Mouse (Mus musculus): ENCODE data around the gene Prmt1.
"Not testable (repeated sequence)": the region's sequence is repeated elsewhere in the genome, so short reads cannot be mapped to it uniquely, and the experiment has no call there.

Prmt1 gene

DNA sequence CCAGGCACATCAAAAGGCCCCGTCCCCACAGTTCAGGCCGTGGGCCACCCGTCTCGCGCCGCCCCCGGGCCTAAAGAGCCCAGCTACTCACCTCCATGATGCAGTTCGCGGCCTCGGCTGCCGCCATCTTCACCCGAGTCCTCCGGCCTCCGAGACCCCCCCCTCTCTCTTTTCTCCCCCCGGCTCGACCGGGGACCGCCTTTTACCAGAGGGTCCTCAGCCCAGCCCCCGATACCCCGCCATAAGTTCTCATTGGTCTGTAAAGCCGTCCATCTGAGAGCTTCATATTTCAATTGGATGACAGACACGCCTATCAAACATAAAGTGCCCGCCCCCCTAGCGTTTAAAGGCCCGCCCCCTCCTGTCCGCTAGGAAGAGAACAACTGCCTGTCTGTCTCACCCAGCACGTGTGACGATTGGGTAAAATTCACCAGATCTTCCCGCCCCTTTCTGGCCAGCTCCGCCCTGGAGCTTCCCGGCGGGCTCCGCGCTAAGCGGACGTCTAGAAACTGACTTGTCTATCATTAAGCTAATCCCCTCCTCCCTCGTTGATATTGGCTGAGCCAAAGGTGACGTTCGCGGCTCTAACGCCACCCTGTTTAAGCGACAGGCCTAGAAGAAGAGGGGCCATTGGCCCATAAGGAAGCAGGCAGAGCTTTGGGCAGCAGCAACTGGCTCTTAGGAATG is at the start of gene Prmt1:
Gene Prmt1, minus strand, starts transcription at position 377 of the 687 bp plus-strand sequence.
- DNase-seq = peak; percentile 99

DNA sequence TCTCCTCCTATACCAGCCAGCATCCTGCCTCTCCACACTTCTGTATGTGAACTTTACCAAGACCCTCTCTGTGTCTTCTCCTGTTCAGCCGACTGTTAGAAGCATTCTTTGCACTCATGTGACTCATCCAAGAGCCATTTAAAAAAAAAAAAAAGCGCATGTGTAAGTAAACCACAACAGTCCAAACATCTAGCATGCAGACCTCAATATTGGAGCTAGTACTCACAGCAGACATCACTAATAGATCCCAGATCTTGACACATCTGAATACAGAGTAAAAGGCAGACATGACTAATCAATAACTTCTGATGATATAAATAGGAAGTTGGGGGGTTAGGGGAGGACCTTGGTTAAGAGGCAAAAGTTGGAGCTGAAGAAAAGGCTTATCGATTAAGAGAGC is 49.3 kb upstream of the Prmt1 start:
- DNase-seq = no peak

DNA sequence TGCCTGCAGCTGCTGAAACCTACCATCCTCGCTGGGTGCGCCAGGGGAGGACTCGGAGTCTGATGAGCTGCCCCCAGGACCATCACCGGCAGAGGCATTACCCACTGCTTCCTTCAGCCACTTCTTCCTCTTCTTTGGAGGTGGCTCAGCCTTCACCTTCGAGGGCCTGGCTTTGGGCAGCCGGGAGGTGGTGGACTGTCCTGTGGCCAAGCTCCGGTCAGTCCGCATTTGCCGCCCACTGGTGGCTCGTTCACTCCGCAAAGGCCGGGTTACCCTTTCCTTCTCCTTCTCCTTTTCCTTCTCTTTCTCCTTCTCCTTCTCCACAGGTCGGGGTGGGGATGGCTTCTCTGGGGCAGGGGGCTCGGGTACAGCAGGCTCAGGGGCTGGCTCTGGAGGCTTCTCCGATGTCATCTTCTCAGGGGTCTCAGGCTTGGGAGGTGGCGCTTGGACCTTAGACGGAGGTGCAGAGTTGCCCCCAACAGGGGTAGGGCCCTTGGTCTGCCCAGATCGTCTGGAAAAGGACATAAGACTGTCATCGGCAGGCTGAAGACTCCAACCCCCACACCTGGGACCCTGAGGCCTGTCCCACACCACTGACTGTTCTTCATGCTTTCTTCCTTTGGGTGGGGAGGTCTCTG is 47.5 kb upstream of the Prmt1 start:
- no peak for DNase-seq

DNA sequence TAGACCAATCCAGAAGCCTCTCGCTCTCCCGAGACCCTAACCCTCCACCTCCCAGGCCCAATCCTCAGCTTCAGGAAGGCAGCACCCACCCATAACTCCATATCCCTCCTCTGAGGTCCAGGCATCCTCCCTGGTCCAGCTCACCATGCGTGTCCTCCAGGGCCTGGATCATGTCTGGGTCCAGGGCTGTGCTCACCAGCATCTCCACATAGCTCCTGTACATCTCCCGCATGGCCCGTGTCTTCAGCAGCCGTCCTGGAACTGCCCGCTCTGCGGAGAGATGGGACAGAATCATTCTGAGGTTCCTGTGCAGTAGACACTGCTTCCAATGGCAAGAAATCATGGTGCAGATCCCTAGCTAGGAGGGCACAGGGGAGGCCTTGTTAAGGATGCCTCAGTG is 44.5 kb upstream of the Prmt1 start:
- no peak for DNase-seq

DNA sequence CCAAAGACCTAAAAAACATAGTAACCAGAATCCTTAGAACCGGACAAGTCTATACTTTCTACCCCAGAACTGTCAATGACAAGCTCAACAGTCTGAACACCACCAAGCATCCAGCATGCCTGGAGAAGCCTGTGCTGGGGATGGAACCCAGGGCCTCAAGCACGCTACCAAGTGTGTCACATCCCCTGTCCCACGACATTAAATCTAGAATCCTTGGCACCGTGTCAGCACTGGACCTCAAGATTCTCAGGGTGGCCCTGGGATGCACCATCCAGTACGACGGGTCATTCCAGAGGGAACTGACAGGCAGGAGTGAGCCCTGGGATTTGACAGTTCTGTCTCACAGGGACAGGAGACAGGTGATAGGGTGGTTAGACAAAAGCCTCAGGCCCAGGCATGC is 43.6 kb upstream of the Prmt1 start:
- no peak for DNase-seq

DNA sequence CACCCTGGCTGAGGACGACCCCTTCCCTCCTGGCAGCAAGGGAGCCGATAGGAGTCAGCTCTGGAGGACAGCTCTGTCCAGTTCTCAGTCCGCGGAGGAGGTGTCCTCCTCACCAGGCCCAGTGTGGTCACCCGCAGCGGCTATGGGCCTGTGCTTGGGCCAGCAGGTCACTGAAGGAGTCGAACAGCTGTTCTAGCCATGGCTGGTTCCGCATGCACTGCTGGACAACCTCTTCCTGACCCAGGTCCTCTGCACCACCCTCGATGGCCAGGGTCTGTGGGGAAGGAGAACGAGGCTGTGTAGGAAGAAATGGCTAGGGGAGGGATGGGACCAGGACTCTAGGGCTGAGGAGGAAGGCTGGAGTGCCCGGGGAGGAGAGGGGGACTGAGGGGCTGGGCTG is 42.0 kb upstream of the Prmt1 start:
- no peak for DNase-seq

DNA sequence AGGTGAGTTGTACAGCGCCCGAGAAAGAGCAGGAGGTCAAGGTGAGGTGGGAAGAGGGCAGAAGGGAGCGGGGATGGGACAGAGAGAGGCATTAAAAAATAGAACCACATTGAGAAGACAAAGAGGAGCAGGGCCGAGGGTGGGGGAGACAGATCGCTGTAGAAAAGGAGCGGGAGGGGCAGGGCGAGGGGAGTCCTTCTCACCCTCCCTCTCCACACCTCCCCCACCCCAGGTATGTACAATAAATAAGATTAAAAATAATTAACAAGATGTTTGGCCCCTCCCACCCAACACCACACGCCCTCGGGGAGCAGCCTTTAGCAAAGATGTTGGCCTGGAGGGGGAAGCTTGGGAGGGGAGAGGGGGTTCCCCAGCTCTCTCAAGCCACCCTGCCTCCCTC is 41.4 kb upstream of the Prmt1 start:
- no peak for DNase-seq

DNA sequence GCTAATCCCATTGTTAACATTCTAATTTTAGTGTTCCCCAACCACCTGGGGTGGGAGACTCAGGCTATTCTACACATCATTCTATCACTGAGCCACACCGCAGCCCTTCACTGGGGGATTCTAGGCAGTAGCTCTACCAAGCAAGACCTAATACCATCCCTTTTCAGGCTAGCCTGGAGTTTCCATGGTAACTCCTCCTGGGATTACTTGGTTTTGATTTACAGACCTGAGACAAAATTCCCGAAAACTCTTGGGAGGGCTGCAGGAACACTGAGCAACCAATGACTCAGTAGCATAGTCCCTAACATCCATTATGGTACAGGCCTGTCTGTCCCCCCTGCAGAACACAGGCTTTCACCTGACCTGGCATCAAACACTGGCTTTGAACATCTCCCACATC is 39.9 kb upstream of the Prmt1 start:
- no peak for DNase-seq

DNA sequence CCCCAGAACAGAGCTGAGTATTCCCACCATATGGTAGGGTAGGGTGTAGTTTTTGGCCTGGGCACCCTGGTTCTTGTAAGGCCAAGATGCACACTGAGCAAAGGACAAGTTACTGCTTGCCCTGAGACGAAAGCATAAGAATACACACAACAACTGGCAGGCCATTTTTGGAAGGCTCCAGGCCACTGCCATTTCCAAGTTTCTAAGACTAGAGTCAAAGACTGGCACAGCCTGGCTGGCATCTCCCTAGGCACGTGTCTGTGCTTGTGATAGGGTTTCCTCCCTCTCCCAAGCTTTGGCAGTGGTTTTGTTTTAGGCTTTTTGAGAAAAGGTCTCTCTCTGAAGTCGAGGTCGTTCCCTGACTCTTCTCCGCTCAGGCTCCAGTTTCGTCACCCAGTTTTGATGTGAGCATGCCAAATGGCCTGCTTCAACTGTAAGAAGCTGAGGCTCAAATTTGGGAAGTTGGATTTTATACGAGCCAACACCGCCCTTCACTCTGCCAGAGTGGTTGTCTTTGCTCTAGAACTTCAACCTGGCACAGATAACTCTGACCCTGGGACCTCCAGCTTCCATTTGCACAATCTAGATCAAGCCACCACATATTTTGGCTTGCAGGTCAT is 39.3 kb upstream of the Prmt1 start:
- no peak for DNase-seq

DNA sequence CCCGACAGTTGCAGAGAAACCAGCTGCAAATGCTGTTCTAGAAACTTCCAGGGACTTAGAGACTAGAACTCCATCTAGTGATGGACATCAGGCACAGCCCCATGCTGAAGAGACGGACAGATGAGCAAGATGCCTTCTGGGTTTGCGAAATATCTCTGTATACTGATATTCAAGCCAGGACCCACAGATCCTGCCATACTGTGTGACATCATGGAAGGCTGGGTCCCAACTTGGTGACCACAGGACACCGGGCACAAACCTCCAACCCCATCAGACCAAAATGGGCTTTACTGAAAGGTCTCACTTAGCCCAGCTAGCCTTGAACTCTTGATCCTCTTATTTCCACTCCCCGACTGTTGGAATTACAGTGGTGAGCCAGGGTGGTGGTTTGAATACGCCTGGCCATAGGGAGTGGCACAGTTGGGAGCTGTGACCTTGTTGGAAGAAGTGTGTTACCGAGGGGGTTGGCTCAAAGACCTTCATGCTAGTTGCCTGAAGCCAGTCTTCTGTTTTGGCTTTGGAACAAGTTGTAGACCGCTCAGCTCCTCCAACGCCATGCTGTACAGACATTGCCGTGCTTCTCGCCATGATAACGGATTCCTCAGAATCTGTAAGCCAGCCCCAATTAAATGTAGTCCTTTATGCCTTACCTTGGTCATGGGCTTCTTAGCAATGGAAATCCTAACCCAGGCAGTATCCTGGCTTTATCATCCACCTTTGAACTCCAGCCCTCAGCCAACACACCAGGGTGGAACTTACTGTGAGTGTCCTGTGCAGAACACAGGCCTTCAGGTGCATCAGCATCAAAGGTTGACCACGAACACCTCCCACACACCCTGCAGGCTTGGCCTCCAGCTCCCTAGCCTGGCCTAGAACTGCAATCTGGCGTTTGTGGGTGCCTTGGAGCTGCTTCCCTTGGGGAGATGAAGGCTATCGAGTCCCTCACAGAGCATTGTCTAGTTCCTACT is 38.2 kb upstream of the Prmt1 start:
- no peak for DNase-seq

DNA sequence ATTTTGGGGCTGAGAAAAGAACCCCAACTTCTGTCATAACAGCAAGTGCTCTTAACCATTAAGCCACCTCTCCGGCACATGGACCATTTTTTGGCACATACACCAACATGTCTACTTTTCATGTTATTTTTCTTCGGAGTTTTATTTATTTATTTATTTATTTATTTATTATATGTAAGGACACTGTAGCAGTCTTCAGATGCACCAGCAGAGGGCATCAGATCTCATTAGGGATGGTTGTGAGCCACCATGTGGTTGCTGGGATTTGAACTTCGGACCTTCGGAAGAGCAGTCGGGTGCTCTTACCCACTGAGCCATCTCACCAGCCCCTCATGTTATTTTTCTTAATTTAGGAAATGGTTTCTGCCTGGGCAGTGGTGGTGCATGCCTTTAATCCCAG is 37.3 kb upstream of the Prmt1 start:
- not testable (repeated sequence) for DNase-seq

DNA sequence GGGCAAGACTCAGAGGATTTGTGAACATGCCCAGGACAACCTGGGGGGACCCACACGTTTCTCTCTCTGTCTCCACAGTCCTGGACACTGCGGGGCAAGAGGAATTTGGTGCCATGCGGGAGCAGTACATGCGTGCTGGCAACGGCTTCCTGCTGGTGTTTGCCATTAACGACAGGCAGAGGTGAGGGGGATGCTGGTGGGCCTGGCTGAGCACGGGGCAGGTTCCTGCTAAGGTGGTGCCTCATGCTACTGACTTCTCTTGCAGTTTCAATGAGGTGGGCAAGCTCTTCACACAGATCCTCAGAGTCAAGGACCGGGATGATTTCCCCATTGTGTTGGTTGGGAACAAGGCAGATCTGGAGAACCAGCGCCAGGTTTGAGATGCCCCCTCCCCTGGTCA is 33.9 kb upstream of the Prmt1 start:
- DNase-seq = no peak

DNA sequence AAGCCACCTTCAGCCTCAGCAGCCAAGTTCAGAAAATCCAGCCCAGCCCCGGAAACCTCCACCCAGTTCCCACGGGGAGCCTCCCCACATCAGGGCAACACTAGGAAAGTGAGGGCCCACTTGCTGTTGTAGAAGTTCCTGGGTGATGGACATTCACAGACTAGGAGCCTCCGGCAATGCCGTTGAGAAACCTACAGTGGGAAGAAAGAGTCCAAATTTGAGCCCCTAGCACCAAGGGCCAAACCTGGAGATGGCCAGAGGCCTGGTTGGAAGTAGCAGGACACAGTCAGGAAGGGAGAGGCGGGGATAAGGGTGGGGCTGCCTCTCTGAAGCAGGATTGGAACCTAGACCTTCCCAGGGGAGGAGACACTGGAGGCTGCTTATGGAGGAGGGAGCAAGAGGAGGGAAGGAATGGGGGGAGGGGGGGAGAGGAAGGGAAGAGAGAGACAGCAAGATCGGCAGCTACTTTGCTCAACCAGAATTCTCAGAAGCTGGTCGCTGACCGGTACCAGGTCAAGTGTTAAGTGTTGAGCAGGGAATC is 32.7 kb upstream of the Prmt1 start:
- DNase-seq = peak; percentile 76

DNA sequence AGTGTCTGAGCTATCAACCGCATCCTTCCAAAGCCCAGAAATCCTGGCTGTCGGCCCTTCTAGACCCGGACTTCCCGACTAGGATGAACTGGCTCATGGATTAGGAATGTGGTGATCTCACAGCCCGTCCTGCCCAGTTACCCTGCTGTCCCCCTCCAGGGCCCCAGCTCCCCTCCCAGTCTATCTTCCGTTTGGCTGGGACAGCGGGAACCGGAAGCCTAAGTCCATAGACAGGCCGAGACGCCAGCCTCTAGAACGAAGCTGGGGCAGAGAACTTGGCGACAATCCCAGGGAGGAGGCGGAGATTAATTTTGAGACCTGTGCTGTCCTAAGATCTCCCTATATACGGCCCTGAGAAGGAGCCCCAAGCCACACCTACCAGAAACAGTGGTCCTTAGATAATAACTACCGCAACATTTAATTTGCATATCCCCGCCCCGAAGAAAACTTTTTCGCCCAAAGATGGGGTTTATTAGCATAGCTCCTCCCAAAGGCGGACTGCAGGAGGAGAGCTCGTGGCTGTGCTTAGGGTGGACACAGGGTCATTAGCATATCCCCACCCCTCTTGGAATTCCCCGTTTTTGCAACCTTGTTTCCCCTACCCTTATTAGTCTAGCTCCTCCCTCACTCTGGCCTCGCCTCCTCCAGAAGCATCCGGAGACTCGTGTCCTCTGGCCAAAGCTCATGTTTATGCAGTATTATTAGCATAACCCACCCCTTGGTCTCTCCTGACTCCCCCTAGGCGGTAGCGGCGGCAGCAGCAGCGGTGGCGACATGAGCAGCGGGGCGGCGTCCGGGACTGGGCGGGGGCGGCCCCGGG is 31.1 kb upstream of the Prmt1 start, which contains the start of gene Rras:
Gene Rras, plus strand, starts transcription at position 720 of the 820 bp plus-strand sequence.
- peak; percentile 89 for DNase-seq

DNA sequence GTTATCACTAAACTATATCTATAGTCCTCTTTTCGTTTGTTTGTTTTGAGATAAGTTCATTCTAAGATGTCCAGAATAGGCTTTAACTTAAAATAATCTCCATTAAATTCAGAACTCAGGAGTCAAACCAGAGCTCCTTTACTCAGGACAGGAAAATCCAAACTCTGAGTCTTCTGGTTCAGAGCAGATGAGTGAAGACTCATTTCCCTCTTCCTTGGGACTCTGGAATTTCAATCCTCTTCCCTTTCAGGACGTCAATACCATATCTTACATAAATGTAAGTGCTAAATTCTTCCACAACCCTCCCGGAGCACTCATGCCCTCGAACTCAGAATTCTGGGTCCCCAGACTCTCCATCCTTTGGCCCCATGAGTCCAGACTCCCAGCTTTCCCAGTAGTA is 30.4 kb upstream of the Prmt1 start:
- DNase-seq = no peak

DNA sequence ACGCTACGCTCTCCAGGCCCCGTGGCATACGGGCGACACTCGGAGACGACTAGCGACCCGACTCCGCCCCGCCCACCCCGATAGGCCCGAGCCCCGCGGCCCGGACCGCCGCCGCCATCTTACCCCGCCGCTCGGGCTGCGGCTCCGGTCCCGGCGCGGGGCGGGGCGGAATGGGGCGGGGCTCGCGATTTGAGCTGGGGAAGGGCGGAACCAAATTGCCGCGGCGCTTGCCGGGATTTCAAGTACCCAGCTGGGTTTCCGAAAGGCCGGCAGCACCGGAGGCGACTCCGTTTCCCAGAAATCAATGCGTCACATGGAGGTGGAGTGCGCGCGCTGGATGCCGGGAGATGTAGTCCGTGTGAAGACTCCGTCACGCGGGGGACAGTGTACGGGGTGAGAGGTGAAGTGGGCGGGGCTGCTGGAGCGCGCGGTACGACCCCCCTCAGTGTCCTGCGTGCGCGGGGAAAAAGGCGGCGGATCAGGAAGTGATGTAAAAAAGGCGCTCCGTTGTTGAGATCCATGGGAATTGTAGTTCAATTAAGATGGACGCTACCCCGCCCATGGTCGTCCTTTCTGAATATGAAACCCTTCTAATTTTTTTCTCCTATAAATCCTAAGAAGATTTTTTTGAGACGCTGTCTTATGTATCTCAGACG is 29.7 kb upstream of the Prmt1 start, which contains the start of gene Scaf1:
Gene Scaf1, minus strand, starts transcription at position 407 of the 656 bp plus-strand sequence.
- peak; percentile 99 for DNase-seq

DNA sequence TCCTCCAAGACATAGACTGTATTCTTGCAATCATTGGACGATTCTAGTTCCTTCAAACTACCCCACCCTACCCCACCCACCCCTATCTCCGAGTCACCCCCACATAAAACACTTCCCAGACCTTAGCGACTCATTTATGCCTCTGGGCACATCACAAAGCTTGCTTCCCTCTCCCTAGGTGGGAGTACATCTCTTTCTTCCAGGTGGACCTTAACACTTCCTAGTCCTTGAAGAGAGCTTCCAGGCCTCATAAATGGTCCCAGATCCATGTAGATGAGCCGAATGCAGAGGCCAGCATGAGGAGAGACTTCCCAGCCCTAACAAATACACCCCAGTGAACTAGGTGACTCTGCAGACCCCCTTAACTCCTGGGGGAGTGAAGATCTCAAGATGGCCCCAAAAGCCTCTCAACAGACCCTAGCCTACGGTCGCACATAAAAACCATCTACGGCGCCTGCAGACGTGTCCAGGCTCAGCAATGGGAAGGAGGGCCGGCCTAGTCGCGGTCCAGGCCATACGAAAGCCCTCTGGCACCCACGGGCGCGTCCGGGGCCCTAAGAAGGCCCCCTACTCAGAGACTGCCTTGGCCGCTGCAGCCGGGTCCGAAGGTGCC is 29.1 kb upstream of the Prmt1 start:
- no peak for DNase-seq

DNA sequence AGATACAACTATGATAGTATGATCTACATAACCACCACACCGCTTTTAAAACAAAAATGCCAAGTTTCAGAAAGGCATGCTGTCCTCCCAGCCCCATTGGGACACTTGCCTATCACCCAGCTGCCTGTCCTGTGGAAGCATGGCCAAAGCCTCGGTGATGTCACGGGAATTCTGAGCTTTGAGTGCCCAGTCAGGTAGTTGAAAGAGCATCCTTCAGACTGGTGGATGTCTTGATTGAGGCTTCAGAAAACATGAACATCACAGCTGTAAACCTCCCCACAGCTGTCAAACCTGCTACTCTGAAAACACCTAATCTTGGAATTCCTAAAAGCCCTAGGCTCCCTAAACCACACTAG is 27.7 kb upstream of the Prmt1 start:
- no peak for DNase-seq

DNA sequence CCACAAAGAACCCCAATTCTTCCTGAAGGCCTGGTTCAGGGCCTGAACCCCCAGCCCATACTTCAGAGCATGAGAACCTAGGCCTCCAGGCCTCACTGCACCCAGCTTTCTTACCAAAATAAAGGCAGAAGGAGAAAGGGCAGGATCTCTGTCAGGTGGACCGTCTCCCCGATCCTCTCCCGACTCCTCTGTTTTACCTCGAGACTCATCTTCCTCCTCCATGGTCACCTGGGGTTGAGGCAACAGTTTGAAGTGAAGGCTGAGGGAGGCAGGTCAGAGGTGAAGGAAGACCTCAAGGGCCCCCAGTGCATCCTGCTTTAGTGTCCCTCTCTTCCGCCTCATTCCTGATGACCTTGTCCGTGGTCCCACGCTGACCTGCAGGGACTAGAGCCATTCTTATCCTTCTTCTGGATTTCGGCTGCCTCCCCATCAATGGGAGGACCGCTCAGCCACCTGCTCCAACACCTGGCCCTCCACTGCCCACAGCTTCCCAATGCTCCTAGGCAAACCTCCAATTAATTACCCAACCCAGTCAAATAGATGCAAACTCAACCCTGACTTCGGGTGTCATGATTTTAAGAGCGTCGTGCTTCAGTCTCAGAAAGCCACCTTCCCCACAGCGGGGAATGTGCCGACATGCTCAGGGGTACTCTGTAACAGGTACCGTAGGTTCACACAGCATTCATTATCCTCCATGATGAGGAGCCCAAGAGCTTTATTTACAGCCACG is 27.2 kb upstream of the Prmt1 start:
- DNase-seq = no peak

DNA sequence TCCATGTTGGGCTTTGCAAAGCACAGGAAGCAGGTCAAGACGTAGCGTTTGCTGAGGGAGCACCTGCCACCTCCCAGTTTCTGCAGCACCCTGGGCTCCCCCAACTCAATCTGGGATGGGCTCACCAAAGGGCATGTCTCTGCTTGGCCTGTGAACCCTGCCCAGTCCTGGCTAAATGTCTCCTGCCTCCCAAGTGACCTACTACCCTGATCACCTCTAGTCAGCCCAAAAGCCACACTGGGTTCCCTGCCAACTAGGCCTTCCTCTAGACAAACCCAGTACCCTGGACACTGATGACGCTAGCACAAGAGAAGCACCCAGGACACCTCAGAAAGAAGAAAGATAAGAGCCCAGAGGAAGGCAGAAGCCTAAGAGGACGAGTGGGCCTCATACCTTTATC is 26.5 kb upstream of the Prmt1 start:
- DNase-seq = no peak
